Mouse (Mus musculus): Measurements from ENCODE around the gene Gm9736. TPM values are rescaled to one million over a fixed set of nuclear protein-coding genes. Genes with fewer than 3 reads are reported as not detected.
A peak's percentile ranks its signal among the peaks of the same experiment; 100 is the strongest.
"Not testable (repeated sequence)": the region's sequence is repeated elsewhere in the genome, so short reads cannot be mapped to it uniquely, and the experiment has no call there.

The Gm9736 gene
- polyA plus RNA-seq (2012; ENCODE audit: insufficient read depth, low replicate concordance) = not detected in 2 replicates

GRCm38 (mm10) chr10:77751254-77751653 lies at the start of gene Gm9736:
Gene Gm9736 (minus strand): TSS chr10:77751354.
- not testable (repeated sequence) for H3K4me1 ChIP-seq; H3K36me3 ChIP-seq (replicated peaks; ENCODE audit: low read length)
- H3K4me3 ChIP-seq (replicated peaks) = peak within 1 kb of the TSS; percentile 50
- peaks cover 29% of the 10 kb centered on the region for H3K9me3 ChIP-seq
- peaks cover 23% of the 10 kb centered on the region for H3K27me3 ChIP-seq (replicated peaks)

DNA sequence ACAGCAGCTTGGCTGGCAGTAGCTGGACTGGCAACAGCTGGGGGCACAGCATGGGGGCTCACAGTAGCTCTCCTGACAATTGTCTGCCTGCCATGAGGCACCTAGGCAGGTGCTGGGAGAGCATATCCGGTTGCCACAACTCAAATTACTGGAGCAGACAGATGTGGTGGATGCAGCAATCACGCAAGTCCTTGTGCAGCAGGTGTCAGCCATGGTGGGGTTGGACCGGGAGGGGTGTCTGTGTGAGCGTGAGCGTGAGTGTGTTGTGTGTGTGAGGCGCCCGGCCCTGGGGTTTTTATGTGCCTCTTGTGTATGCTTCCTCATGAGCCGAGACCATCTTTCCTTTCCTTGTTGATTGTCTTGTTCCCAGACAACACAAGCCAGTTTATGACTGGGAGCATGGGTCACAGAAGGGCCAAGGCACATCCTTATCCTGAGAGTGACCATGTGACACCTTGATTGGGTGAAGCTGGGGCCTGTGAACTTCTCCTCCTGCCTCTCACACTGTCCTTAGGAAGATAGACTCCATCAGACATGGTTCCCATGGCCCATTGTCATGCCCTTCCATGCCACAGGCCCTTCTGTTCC lies 47.9 kb upstream of the Gm9736 start, which contains the start of gene Gm19668:
Gene Gm19668 (minus strand): TSS at position 213 of the 588 bp plus-strand sequence.
- H3K4me3 ChIP-seq (replicated peaks) = peak within 1 kb of the TSS; percentile 38
- TF ChIP-seq FLI1 (IDR thresholded peaks at IDR 0.05; ENCODE audit: low read length) (no peak), GATA1 (IDR thresholded peaks at IDR 0.05; ENCODE audit: borderline replicate concordance, low read length) (no peak)
- H3K9me3 ChIP-seq = no peaks in the 10 kb centered on the region
- no peaks in the 10 kb centered on the region for H3K36me3 ChIP-seq (replicated peaks; ENCODE audit: low read length)
- peaks cover 42% of the 10 kb centered on the region for H3K4me1 ChIP-seq
- peaks cover 28% of the 10 kb centered on the region for H3K27me3 ChIP-seq (replicated peaks)

GRCm38 (mm10) chr10:77798164-77798920 lies 47.2 kb upstream of the Gm9736 start:
- not testable (repeated sequence) for H3K4me3 ChIP-seq (replicated peaks); H3K36me3 ChIP-seq (replicated peaks; ENCODE audit: low read length); H3K9me3 ChIP-seq
- Histone ChIP-seq H3K27me3 (replicated peaks) (peaks cover 32% of the 10 kb centered on the region), H3K4me1 (peaks cover 42% of the 10 kb centered on the region)

DNA sequence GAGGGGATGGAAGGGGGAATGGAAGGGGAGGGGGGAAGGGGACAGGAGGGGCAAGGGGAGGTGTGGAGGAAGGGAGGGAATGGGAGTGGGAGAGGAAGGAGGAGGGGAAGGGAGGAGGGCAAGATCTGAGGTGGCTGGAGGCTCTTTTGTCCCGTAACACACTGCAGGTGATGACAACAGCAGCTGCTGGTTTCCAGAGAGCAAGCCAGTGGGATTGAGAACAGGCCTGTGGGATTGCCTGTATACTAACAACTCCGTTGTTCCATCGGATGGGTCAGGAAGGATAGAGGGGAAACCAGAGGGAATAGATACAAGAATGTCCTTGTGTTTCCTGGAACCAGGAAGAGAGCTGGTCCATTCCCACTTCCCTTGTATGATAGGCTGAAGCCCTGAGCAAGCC lies 46.5 kb upstream of the Gm9736 start:
- peaks cover 35% of the 10 kb centered on the region for H3K27me3 ChIP-seq (replicated peaks)
- TF ChIP-seq FLI1 (IDR thresholded peaks at IDR 0.05; ENCODE audit: low read length) = no peak
- no peak for TF ChIP-seq GATA1 (IDR thresholded peaks at IDR 0.05; ENCODE audit: borderline replicate concordance, low read length)
- no peak overlapping the region for H3K4me3 ChIP-seq (replicated peaks)
- no peaks in the 10 kb centered on the region for H3K36me3 ChIP-seq (replicated peaks; ENCODE audit: low read length)
- peaks cover 42% of the 10 kb centered on the region for H3K4me1 ChIP-seq
- H3K9me3 ChIP-seq = no peaks in the 10 kb centered on the region

DNA sequence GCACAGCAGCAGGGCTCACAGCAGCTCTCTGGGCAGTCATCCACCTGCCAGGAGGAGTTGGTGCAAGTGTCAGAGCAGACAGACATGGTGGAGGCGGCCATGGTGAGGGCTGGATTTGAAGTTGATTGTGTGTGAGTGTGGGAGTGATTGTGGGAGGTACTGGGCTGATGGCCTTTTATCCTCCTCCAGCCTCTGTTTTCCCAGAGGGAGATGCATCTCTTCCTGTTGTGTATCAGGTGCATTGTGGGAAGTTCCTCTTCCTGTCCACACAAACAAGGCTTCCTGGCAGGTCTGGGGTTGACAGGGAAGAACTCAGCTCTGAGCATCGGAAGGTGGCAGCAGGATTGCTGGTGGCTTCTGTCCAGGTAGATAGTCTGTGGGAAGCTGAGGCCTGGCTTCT lies 43.8 kb upstream of the Gm9736 start, which contains the start of gene Gm9639:
Gene Gm9639 (minus strand): TSS at position 101 of the 400 bp plus-strand sequence.
- Histone ChIP-seq H3K9me3 (no peaks in the 10 kb centered on the region), H3K4me1 (peaks cover 34% of the 10 kb centered on the region), H3K27me3 (replicated peaks) (peaks cover 33% of the 10 kb centered on the region), H3K36me3 (replicated peaks; ENCODE audit: low read length) (no peaks in the 10 kb centered on the region), H3K4me3 (replicated peaks) (no peak within 1 kb of the TSS)
- TF ChIP-seq GATA1 (IDR thresholded peaks at IDR 0.05; ENCODE audit: borderline replicate concordance, low read length) (no peak), FLI1 (IDR thresholded peaks at IDR 0.05; ENCODE audit: low read length) (no peak)

- Histone ChIP-seq H3K36me3 (replicated peaks; ENCODE audit: low read length) (no peaks in the 10 kb centered on the region), H3K9me3 (no peaks in the 10 kb centered on the region), H3K27me3 (replicated peaks) (peaks cover 9% of the 10 kb centered on the region), H3K4me1 (no peaks in the 10 kb centered on the region), H3K4me3 (replicated peaks) (no peak overlapping the region)
- TF ChIP-seq FLI1 (IDR thresholded peaks at IDR 0.05; ENCODE audit: low read length) = no peak
- no peak for TF ChIP-seq GATA1 (IDR thresholded peaks at IDR 0.05; ENCODE audit: borderline replicate concordance, low read length)
Measured at GRCm38 (mm10) chr10:77788621-77789020, 37.5 kb upstream of the Gm9736 start.

DNA sequence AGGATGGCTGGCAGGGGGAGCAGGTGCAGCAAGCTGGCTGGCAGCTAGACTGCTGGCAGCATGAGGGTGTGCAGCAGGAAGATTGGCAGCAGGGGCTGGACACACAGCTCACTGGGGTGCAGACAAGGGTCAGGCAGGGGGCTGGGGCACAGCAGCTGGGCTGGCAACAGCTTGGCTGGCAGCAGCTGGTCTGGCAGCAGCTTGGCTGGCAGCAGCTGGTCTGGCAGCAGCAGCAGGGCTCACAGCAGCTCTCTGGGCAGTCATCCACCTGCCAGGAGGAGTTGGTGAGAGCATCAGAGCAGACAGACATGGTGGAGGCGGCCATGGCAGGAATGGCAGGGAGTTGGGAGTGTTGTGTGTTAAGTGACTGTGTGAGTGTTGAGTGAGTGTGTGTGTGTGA lies 36.7 kb upstream of the Gm9736 start, which contains the start of gene Gm7137:
Gene Gm7137 (minus strand): TSS at position 325 of the 400 bp plus-strand sequence.
- H3K36me3 ChIP-seq (replicated peaks; ENCODE audit: low read length); H3K4me1 ChIP-seq; H3K4me3 ChIP-seq (replicated peaks); H3K9me3 ChIP-seq; H3K27me3 ChIP-seq (replicated peaks): not testable (repeated sequence)

- not testable (repeated sequence) for H3K27me3 ChIP-seq (replicated peaks); H3K4me1 ChIP-seq; H3K36me3 ChIP-seq (replicated peaks; ENCODE audit: low read length); H3K9me3 ChIP-seq; H3K4me3 ChIP-seq (replicated peaks)
Measured at GRCm38 (mm10) chr10:77783396-77783795, 32.2 kb upstream of the Gm9736 start.

GRCm38 (mm10) chr10:77782442-77782841 lies 31.3 kb upstream of the Gm9736 start, which contains the start of gene Gm3250:
Gene Gm3250 (minus strand): TSS chr10:77782542.
- not testable (repeated sequence) for H3K4me1 ChIP-seq; H3K27me3 ChIP-seq (replicated peaks)

GRCm38 (mm10) chr10:77776844-77777243 lies 25.7 kb upstream of the Gm9736 start, which contains the start of gene Gm7138:
Gene Gm7138 (minus strand): TSS chr10:77776944.
- H3K36me3 ChIP-seq (replicated peaks; ENCODE audit: low read length); H3K4me3 ChIP-seq (replicated peaks); H3K9me3 ChIP-seq; H3K4me1 ChIP-seq; H3K27me3 ChIP-seq (replicated peaks): not testable (repeated sequence)

More at GRCm38 (mm10) chr10:77782442-77782841, 31.3 kb upstream of the Gm9736 start, which contains the start of gene Gm3250:
- H3K4me3 ChIP-seq (replicated peaks); H3K9me3 ChIP-seq; H3K36me3 ChIP-seq (replicated peaks; ENCODE audit: low read length): not testable (repeated sequence)

GRCm38 (mm10) chr10:77772142-77772541 lies 21.0 kb upstream of the Gm9736 start:
- H3K4me3 ChIP-seq (replicated peaks); H3K36me3 ChIP-seq (replicated peaks; ENCODE audit: low read length); H3K27me3 ChIP-seq (replicated peaks); H3K4me1 ChIP-seq; H3K9me3 ChIP-seq: not testable (repeated sequence)

- not testable (repeated sequence) for H3K36me3 ChIP-seq (replicated peaks; ENCODE audit: low read length); H3K9me3 ChIP-seq; H3K4me1 ChIP-seq; H3K27me3 ChIP-seq (replicated peaks); H3K4me3 ChIP-seq (replicated peaks)
Measured at GRCm38 (mm10) chr10:77771225-77771624, 20.1 kb upstream of the Gm9736 start, which contains the start of gene Gm3238. Gene Gm3238 (minus strand): TSS chr10:77771325.

Measured in megakaryocyte, embryonic 14.5 days (primary cell).